ENCODE assay signal across 21 mouse cellular contexts in genomic region chr5:23859087-23859718, GRCm38 (mm10).
"Had no signal": no experiment of that assay in that cellular context is flagged by ENCODE, and none has a peak within 500 bp of the region (broad histone marks: within the 10 kb centered on the region; RNA-seq: fewer than 3 reads in every experiment).

No protein-coding gene starts in this region.

- DNase-seq: kidney, adult 11 months; kidney, adult 8-10 months; kidney, postnatal 25 days; layer of hippocampus, adult 9-11 months; left cerebral cortex, postnatal 4 days; liver, postnatal 0 days; lung, postnatal 14 days; lung, postnatal 4 days; right cerebral cortex, adult 18-20 months; right cerebral cortex, postnatal 14 days; right cerebral cortex, postnatal 4 days; thymus, adult 2 months; thymus, postnatal 14 days had no signal

- H3K4me3 ChIP-seq: layer of hippocampus, adult 2 months; limb, embryonic 12.5 days; limb, embryonic 15.5 days; lung, embryonic 15.5 days had no signal

- H3K27me3 ChIP-seq: limb, embryonic 12.5 days; limb, embryonic 15.5 days; lung, embryonic 15.5 days had no signal

- H3K27ac ChIP-seq: kidney, postnatal 0 days; layer of hippocampus, adult 2 months; limb, embryonic 12.5 days; limb, embryonic 15.5 days; liver, embryonic 14.5 days; lung, embryonic 15.5 days had no signal

- H3K9me3 ChIP-seq: limb, embryonic 12.5 days; limb, embryonic 15.5 days; lung, embryonic 15.5 days had no signal

- ATAC-seq: liver, postnatal 0 days had no signal

- H3K4me2 ChIP-seq: limb, embryonic 12.5 days; limb, embryonic 15.5 days; liver, embryonic 11.5 days; lung, embryonic 15.5 days; midbrain, embryonic 11.5 days had no signal

- H3K9ac ChIP-seq: limb, embryonic 12.5 days; limb, embryonic 15.5 days; liver, embryonic 14.5 days; liver, postnatal 0 days; lung, embryonic 15.5 days had no signal
